Mouse (Mus musculus): Measurements from ENCODE around the gene Acox2.
A peak's percentile ranks its signal among the peaks of the same experiment; 100 is the strongest.
"Not testable (repeated sequence)": the region's sequence is repeated elsewhere in the genome, so short reads cannot be mapped to it uniquely, and the experiment has no call there.

Acox2 gene

DNA sequence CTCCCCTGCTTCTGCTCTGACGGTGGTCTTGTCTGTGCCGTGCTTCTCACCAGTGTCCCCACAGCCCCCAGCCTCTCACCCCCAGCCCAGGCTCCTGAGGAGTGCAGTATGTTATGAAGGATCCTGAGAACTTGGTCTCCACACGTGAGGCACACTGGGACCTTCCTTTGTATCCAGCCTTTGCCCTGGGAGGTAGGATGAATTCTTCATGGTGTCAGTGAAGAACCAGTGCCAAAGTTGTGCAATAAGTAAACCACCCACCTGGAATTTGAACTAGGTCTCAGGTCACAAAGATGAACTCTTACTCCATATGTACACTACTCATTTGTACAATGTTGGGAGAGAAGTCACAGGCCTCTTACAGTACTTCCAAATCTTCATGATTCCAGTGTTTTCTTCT lies at the start of gene Acox2:
Gene Acox2 (minus strand): TSS at position 188 of the 400 bp plus-strand sequence.
- DNase-seq = no peak

- no peak for DNase-seq
Observed at GRCm38 (mm10) chr14:8308650-8309049, 49.5 kb upstream of the Acox2 start.

- DNase-seq = no peak
Observed at GRCm38 (mm10) chr14:8306884-8307283, 47.7 kb upstream of the Acox2 start.

- no peak for DNase-seq
Observed at GRCm38 (mm10) chr14:8305014-8305413, 45.9 kb upstream of the Acox2 start.

GRCm38 (mm10) chr14:8304082-8304481 lies 44.9 kb upstream of the Acox2 start:
- no peak for DNase-seq

- no peak for DNase-seq
Observed at GRCm38 (mm10) chr14:8302687-8303086, 43.5 kb upstream of the Acox2 start.

DNA sequence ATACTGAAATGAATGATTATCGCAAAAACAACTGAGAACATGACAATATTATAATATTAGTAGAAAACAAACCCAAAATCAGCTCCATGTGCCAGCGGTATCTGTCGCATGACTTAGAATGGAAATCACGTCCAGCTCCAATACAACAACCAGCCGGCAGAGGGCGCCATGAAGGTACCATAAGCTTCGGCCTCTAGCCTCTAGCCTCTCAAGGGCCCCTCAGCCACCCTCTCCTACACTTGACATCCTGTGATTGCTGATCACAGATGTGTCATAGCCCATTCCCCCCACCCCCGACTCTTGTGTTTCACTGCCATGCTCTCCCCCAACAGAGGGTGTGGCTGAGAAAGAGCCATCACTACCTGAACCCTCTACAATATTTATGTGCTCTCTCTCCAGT lies 41.1 kb upstream of the Acox2 start:
- DNase-seq = peak; percentile 59

DNA sequence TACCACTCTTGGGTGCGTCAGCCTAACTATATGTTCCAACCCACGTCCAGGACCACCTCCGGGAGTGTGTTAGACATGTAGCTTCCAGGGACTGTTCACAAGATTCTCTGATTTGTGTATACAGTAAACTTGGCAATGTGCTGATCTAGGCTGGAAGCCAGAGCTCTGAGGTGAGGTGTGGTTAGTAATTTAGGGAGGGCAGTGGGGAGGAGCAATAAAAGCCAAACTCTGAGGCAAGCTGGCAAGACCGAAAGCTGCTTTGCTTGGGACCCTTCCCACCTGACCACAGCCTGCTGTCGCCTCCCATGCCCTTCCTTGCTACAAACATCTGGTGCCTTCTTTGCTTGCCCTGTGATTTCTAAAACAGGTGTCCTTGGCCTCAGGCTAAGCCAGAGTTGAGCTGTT lies 38.7 kb upstream of the Acox2 start:
- DNase-seq = no peak

GRCm38 (mm10) chr14:8294257-8294656 lies 35.1 kb upstream of the Acox2 start:
- DNase-seq = no peak

DNA sequence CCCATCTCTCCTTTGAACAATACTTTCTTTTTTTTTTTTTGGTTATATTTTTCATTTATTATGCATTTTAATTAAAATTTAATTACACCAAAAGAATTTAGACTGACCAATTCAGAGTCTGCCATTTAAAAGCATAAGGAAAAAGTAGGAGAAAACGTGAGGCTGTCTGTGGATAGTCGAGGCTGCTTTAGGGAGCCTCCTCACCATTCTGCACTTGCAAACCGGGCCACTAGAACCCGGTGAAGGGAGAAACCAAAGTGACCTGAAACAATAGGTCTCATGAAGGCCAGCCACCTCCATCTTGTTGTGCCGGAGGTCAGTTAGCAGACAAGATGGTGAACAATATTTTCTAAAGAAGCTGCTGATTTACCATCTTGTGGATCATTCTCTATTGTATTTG lies 27.4 kb upstream of the Acox2 start:
- peak; percentile 54 for DNase-seq

DNA sequence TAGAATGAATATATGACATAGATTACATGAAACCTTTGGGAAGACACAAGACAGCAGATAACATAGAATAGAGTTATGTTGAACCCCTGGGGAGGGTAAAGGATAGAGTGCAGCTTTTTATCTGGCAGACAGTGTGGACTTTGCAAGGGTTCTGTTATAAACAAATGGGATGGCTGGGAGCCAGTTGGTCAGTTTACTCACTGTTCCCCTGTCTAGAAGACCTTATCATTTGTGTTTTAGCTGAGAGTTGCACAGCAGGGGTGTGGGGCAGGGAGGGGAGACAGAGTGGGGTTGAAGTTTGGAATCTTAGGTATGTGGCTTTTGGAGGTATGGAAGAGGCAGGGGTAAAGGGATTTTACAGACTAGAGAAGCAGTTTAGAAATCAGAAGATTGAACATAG lies 24.6 kb upstream of the Acox2 start:
- no peak for DNase-seq

GRCm38 (mm10) chr14:8271281-8271680 lies 12.1 kb upstream of the Acox2 start:
- DNase-seq = not testable (repeated sequence)

DNA sequence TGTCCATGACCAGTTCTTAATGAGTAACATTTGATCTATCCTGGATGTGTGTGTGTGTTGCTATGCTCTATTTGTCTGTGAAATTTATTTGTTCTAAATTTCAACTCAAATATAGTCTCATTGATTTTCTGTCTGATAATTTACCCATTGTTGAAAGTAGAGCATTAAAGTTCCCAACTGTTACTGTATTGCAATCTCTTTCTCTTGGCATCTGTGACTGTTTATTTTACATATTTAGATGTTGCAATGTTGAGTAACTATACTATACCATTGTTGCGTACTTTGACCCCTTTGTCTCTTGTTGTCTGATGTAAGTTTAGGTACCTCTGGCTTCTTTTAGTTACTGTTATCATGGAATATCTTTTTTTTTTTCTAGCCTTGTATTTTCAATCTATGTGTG lies 5.2 kb upstream of the Acox2 start:
- no peak for DNase-seq

DNA sequence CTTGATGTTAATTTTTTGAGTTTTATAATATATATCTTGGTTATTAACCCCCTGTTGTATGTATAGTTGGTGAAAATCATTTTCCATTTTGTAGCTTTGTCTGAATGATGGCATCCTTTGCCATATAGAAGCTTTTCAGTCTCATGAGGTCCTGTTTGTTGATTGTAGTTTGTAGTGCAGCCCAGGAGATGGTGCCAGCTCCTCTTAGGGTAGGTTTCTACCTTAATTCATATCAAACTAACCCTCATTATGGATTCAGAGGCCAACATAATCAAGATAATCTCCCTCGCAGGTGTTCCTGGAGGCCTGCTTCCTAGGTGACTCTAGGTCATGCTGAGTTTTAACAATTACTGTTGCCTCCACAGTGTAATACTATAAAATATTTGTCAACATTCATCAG lies 3.1 kb upstream of the Acox2 start:
- DNase-seq = no peak

DNA sequence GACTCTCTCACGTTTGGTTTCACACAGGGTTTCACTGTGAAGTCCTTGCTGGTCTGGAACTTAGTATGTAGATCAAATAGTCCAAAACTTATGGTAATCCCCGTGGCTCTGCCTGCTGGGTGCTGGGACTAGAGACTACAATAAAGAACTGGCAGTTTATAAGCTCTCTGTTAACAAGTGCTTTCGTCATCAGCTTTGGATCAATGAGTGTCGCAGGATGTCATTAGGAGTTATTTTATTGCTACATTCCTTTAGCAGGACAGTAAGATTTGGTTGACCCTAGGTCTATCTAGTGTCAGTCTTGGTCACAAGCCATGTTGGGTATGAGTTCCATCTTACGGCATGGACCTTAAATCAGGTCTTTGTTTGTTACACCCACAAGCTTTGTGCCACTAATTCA lies 1.1 kb upstream of the Acox2 start:
- DNase-seq = no peak

GRCm38 (mm10) chr14:8258752-8259151 lies 401 bp downstream of the Acox2 start:
- DNase-seq = no peak

DNA sequence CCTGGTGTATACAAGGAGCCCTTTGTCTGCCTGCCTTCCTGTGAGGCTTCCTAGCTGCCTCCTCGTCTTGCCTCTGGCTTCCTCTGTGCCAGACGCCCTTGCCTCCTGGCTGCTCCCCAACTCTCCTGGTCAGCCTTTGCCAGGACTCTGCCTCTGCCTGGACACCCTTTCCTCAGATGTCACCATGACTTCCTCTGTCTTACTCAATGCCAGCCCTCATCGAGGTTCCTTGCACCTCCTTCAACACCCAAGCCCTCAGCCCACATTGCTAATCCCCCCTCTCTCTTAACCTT lies 872 bp downstream of the Acox2 start:
- no peak for DNase-seq

DNA sequence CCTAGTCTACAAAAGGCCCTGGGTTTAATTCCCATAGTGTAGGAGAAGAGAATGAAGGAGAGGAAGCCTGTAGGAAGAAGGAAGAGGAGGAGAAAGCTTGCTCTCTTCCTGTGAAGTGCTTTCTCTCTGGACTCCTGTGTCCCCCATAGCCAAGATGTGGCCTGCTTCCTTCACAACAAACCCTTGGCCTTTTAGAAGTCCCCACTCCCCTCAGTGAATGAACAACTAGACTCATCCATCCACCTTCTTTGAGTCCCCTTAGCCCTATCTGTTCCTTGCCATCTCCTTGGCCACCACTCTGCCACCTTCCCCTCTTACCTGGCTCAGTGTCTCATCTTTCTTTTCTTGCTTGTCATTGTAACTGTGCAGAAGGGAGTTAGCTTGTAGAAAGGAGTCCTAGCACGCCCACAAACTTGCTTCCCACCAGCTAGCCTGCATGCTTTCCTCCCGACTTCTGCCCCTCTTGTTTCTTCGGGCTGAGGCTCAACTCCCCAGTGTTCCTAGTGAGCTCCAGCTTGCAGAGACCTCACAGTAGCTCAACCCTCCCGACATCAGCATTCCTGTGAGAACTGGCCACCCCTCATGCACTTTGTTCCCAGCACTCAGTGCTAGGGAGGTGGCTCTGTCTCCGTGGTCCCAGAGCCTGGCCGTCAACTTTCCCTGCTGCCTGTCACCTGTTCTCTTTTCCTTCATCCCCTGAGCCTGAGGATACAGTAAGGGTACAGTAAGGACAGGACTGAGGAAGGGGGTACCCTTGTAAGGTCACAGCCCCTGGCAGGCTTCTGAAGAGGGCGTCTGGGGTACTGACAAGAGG lies 1.4 kb downstream of the Acox2 start:
- DNase-seq = no peak

DNA sequence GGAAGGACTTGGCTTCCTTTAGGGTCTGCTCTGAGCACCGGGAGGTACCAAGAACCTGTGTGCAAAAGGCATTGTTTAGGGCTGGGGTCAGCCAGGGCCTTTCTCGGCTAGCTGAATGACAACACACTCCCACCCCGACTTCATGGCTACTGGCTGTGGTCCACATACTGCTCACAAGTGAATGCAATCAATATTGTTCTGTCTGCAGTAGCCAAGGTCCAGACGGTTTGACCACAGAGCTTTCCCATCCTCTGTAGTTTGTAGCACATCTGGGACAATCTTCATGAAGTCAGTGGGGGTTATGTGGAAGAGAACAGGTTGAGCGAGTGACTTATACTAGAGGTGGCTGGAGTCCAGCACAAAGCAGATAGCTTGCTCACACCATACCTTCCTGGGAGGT lies 2.3 kb downstream of the Acox2 start:
- DNase-seq = no peak

DNA sequence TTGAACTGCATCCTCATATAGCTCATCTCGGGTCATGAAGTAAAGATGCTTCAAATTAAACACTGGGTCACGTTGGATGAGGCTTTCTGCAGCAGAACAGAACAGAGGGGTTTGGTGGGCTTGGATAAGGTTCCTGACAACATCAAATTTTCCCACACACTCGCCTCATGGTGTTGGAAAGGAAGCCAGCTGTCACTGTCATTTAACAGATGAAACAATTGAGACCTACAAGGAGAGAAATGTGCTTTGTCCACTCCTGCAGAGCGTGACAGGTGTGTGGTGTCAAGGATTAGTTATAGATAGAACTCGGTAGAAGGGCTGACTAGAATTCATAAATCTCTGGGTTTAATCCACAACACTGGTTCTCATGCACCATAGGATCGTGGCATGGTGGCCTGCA lies 3.1 kb downstream of the Acox2 start:
- no peak for DNase-seq

DNA sequence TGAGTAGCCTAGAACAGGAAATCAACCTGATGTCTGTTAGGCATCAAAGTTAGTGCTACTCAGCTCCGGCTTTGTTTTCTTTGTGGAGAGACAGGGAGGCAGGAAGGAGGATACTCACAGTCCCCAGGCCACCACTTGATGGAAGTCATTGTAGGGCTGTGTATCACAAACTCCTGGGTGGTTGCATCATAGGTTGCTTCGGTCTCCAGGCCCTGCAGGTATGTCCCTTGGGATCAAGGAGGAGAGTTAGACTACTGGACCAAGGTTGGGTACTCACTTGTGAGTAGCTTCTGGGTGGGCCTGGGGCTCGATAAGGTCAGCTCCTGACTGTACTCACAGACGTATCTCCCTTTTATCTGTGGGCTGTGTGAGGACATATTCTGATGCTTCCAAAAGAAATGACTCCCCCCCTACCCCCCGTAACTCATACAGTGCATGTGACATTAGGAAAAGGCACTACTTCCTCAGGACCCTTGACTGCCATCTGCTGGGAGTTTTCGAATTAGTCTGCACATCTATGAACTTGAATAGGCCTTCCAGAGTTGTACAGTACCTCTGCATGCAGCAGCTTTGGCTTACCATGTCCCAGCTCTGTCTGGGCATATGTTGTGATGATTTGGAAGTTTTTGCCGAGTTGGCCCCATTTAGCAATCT lies 4.0 kb downstream of the Acox2 start:
- peak; percentile 80 for DNase-seq

DNA sequence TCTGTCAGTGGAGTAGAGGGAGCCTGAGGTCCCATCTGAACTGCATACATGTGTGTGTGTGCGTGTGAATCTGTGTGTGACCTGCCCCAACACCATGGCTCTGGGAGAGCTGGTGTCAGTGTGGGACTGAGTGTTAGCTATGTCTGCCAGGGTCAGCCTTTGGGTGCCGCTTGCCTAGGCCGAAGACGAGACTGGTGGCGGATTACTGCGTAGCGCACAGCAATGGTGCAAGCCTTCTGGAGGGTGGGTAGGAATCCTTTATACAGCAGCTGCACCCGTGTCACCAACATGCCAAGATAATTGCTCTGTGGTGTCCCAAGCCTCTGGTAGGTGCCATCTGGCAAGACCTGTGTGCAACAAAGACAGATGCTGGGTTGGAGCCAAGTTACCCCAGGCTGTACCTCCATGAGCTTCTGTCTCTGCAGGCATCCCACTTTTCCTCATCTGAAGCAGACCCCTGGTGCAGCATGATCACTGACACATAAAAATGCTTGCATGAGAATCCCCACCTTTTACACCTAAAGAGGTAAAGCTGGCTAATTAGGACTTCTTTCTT lies 7.7 kb downstream of the Acox2 start:
- no peak for DNase-seq

DNA sequence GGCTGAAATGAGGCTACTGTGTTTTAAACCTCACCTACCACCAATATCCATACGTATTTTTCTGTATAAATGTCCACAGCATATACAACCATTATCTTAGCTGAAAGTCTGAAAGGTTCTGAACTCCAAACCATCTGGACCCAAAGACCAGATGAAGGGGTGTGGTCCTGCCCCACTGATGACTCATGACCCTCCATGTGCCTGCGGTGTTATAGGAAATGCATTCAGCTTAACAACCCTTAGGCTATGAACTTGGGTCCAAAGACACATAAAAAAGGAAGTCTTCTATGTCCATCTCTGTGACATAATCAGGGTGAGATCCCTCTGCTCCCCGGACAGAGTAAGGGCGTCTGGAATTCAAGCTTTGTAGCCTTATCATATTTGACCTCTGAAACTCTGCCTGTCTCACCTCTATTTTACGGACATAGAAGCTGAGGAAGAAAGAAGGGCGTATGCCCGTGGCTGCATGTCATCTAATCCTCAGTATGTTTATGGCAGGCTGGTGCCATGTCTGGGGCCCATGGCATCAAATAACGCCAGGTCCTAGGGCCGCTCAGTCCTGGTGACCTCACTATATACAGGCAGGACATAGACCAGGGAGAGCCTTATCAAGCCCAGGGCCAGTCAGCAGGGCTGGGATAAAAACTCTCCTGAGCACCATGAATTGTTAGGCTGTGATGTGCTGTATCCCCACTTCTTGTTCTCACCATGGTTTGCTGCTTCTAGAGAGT lies 8.8 kb downstream of the Acox2 start:
- no peak for DNase-seq

- no peak for DNase-seq
Observed at GRCm38 (mm10) chr14:8249206-8249605, 9.9 kb downstream of the Acox2 start.
